Mouse (Mus musculus): ENCODE measurements around the gene Polr3b. TPM values are rescaled to one million over a fixed set of nuclear protein-coding genes. Genes with fewer than 3 reads are reported as not detected.

The Polr3b gene
- total RNA-seq, 2 experiments from 2014 or later, result 34.2 to 63.5 TPM

DNA sequence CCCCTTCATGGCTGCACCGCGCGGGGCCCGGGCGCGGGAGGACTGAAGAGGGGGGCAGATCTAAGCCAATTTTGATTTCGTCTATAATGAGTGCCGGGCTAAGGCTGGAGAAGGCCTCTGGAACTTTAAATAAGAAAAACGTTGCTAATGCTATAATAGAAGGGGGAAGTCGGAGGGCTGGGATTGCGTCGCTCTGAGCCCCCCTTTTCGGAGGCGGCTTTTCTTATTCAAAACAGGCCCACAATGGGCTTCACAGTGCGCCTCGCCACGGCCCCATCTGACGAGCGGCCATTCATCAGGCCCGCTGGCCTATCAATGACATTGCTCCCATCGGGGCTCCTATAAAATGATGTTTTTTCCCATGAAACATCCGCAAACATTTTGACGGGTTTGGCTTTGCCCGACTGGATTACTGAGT lies 133.7 kb downstream of the Polr3b start, which contains the start of gene Rfx4:
Gene Rfx4, plus strand, starts transcription at position 277 of the 418 bp plus-strand sequence.
- no peak for ATAC-seq (replicated peaks; ENCODE audit: low FRiP score, low TSS enrichment, poor library complexity, severe bottlenecking)

DNA sequence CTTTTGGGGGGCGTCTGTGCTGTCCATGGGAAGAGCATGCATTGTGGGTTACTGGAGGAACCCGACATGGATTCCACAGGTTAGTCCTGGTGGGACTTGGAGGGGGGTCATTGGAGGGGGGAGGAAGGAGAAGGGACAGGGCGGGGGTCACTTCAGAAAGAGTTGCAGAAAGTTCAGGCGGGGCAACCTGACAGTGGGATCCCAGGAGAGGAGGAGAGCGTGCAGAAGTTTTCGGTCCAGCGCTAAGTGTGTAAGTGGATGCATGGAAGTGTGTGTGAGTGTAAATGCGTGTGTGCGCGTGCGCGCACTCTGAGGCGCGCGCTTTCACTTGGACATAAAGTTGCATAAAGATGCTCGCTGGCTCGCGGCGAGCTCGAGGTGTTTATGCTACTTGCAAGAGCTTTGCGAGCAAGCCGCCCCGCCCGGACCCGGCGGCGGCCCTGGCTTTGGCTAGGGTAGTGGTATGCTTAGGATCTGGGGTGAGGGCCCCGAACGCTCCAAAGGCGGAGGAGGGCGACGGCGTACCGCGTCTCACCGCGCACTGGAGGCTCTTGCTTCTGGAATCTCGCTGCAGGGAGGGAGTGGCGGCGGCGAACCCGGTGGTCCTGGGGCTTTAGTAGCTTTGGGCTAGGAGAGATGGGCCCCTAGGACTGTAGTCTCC lies 134.5 kb downstream of the Polr3b start:
- no peak for ATAC-seq (replicated peaks; ENCODE audit: low FRiP score, low TSS enrichment, poor library complexity, severe bottlenecking)

DNA sequence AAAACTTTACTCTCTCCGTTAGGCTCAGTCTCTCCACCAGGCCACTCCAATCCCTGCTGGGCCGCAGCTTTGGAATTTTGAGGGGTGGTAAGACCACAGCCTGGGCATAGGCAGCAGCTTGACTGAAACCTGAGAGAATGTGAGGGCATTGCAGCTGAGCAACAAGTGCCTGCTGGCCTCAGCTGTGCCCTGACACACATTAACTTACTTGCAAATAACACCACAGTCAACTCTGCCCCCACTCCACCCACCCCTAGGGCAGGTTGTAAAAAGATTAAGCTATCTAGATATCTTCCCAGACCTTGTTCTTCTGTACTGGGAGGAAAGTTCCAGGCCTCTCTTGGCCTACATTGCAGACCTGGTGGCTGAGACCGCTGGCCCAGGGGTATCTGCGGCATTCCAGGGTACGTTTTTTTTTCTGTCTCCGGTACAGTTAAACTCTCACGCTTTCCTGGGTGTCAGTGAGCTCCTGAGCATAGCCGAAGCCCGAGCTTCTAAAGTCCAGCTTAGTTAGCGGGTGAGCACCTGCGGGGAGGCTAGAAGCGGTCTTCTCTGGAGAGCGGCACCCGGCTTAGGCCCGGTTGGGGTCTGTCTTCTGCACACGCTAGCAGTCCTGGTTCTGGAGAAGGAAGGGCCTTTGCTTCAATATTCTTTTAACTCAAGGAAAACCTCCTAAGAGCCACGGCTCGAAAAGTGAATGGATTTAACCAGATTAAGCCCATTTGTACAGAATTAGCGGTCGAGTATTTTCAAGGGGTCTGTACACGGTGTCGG lies 135.5 kb downstream of the Polr3b start:
- no peak for ATAC-seq (replicated peaks; ENCODE audit: low FRiP score, low TSS enrichment, poor library complexity, severe bottlenecking)

DNA sequence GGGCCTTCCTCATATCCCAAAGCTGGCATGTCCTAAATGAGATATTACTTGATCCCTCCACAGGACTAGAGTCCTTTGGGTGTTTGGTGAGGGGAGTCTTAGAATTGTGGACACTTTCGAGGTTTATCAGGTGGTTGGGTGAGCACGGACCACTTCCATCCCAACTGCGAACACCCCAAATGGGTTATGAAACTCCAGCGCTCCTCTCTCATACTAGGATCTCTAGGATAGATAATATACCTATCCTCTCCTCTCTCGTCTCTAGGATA lies 136.0 kb downstream of the Polr3b start:
- no peak for ATAC-seq (replicated peaks; ENCODE audit: low FRiP score, low TSS enrichment, poor library complexity, severe bottlenecking)

DNA sequence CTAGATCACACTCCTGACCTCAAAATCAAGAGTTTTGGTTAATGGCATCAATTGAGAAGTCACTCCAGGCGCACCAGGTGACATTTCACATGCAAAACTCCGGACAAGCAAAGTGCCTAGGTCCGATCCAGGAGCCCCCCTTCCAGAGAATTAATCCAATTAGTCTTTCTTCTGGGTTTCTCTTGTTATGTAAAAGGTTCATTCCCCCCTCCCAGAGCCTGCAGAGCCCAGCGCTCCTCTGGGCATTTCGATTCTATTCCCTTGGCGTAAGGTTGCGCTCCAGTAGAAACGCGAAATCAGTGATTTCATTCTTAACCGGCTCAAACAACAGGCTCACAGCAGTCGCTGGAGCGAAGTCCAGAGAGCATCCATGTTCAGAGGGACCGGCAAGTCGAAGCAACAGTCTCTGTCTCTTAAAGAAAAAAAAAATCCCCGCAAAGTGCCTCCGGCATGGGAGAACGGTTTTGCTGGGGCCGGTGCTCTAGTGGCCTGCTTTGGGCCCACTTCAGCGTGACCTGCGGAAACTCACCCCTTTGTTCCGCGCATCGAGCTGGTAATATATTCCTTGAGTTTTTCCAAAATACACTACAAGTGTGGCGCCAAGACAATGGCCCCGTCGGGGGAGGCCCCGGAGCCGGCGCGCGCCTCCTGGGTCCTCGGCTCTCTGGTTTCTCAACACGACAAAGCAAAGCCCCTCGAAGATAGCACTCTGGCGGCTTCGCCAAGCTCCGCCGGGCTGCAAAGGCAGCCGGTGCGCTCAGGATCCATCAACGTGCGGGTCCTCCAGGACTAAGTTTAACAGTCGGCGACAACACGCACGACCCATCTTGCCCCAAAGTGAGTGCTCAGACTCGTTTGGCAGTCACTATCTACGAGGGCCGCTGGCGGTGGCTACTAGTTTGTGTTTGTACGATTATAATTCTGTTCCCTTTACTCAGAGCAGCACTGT lies 136.7 kb downstream of the Polr3b start:
- ATAC-seq (replicated peaks; ENCODE audit: low FRiP score, low TSS enrichment, poor library complexity, severe bottlenecking), result no peak

DNA sequence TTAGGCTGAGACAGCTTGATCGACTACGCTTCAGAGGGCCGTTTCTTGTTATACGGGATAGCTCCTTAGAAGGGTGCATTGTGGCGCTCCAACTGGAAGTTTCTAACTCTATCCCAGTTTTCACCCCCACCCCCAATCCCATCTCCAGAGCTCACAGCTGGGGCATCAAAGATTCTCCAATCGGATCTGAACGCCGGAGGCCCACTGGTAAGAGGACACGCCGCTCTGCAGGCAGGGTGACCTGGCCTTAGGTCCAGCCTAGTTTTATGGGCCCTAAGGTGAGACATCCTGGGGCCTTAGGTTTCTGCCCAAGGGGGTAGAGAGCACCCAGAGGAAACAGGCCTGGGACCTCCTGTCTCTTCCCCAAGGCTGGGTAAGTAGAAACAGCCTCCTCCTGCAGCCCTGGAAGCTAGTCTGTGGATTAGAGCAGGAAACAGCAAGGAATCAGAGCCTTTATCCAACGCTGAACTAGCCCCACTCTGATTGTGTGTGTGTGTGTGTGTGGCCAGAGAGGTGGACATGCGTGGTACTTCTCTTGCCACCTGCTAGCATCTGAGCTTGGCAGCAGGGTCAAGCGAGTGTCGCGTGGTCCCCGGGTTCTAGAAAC lies 137.5 kb downstream of the Polr3b start:
- no peak for ATAC-seq (replicated peaks; ENCODE audit: low FRiP score, low TSS enrichment, poor library complexity, severe bottlenecking)

DNA sequence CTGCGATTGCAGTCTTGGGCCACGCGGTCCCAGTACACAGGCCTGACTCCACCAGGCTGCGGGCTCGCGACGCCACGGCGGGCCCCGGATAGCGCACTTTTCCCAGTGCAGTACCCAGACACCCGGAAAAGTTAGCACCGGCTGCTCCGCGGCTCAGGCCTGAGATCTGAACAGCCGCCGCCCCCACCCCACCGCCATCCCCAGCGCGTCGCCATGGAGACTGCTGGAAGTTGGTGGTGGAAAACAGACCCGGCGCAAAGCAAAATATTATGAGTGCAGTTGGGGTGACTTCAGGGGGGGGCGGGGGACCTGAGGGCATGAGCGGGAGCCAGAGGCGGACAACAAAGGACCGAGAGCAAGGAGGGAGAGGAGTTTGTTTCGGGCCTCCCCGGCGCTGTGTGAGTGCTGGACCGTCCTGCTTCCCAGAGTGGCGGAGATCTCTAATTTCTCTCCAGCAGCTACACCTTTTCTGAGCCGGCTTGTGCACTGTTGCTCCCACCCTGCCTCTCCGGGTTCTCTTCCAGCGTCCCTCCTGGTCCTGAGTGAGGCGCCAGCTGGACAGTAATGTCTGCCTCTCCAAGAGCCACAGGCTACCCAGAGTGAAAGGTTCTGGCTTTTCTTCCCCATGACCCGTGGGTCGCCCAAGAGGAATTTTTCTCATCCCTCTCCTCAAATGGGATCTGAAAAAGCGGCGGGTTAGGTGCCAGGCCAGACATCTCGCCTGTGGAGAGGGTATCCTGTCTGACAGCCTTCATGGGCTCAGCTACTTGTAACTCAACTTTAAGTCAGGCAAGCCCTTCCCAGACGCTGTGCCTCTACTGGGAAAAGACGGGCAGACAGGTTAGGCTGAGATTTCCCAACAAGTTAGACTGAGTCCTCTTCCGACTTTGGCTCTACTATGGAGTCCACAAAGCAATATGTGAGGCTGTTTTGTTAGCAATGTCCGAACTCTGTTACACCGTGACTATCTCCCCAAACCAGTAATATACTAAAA lies 138.3 kb downstream of the Polr3b start:
- ATAC-seq (replicated peaks; ENCODE audit: low FRiP score, low TSS enrichment, poor library complexity, severe bottlenecking), result no peak

DNA sequence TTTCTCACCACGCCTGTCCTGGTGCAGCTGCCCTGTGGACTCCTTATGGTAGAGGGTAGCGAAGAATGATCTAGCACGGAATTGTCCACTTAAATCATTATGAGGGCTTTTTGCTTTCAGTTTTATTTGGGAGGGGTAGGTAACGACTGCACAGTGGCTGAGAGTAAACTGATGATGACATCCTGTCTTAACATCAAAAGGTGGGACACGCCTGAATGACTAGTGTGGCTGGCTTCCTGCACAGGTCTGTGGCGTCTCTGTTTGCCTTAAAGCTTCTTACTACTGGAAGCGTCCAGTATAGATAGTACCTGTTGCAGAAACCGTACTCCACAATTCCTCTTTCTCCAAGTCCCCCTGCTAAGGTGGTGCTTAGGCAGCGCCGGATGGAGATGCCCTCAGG lies 146.7 kb downstream of the Polr3b start:
- ATAC-seq (replicated peaks; ENCODE audit: low FRiP score, low TSS enrichment, poor library complexity, severe bottlenecking), result no peak

DNA sequence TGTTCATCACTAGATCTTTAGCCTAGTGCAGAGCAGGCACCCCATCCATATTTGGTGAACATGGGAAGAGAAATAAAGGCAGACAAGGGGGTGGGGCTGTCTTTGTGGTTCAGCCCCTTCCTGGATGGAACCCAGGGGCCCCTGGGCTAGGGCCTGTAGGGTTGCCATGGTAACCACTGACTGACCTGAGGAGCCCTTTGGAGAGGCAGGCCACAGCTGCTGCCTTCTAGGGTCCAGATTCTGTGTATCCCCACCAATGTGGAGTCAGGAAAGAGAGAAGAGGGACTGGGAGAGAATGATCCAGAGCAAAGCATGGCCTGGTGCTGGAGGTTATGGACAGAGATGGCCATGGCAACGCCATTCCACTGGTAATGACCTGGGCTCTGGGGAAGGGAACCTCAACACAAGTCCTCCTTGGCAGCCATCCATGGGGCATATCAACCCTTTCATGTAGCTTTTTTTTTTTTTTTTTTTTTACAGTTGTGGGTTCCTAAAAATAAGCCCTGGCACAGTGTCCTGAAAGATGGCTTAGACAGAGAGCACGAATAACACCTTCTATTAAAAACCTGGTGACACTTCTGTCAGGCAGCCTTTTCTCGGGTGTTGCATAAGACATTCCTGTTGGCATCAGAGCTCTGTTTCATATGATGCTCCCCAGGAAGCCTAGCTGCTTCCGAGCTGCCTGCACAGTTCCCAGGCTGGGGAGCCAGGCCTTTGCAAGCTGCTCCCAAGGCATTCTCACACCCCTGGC lies 150.5 kb downstream of the Polr3b start:
- no peak for ATAC-seq (replicated peaks; ENCODE audit: low FRiP score, low TSS enrichment, poor library complexity, severe bottlenecking)

DNA sequence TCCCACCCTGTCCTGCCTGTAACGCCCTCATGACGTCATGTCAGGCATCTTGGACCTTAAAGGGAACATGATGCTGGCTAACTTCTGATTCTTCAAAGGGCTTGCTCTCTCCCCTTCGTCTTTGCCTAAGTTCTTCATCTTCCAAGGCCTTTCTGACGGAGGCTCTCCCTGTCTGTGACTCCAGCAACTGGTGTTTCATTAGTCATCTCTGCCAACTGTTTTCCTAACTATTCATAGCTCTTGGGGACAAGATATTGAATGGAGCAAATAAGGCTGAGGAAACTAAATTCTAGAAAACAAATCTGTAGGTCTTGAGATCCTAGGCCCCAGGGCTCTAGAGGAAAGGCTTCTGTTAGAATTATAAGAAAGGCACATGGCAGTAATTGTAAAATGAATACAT lies 151.8 kb downstream of the Polr3b start:
- no peak for ATAC-seq (replicated peaks; ENCODE audit: low FRiP score, low TSS enrichment, poor library complexity, severe bottlenecking)

DNA sequence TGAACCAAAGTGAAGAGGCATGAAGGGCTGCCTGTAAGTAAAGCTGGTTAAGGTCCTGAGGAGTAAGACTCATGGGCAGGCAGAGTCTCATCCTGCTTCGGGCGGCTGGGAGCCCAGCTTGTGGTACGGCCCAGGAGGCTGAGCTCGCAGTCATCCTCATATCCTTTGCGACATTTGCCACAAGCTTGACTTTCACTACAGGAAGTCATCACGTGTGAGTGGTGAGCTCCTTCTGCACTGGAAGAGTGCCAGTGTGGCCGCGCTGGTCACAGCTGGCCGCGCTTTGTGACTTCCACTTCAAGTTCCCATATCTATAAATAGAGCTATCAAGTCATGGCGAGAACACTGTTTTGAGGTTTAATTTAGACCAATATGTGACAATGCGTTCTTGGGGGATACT lies 152.5 kb downstream of the Polr3b start:
- peak; percentile 32; the same call in 1 of the 2 replicates for ATAC-seq (replicated peaks; ENCODE audit: low FRiP score, low TSS enrichment, poor library complexity, severe bottlenecking)

Other genes with a start within 250 kb of the Polr3b start
- 3.2 and 4.0 TPM in 2 replicates for gene Nuak1, start 181.7 kb upstream of the Polr3b start, total RNA-seq (2014; fragmentation: Nextera tagmentation)
- gene Nuak1, start 181.7 kb upstream of the Polr3b start, total RNA-seq (2017), result 0.61 and 1.1 TPM in 2 replicates
- gene Ckap4, start 88.2 kb upstream of the Polr3b start, total RNA-seq (2014; fragmentation: Nextera tagmentation), result 0.44 and 6.0 TPM in 2 replicates
- gene Ckap4, start 88.2 kb upstream of the Polr3b start, total RNA-seq (2017), result 1.4 and 3.0 TPM in 2 replicates
- gene Tcp11l2, start 45.7 kb upstream of the Polr3b start, total RNA-seq (2014; fragmentation: Nextera tagmentation), result 7.1 and 10.1 TPM in 2 replicates
- 10.4 and 13.7 TPM in 2 replicates for gene Tcp11l2, start 45.7 kb upstream of the Polr3b start, total RNA-seq (2017)
- not detected in 2 replicates for gene Rfx4, start 133.8 kb downstream of the Polr3b start, total RNA-seq (2014; fragmentation: Nextera tagmentation)
- gene Rfx4, start 133.8 kb downstream of the Polr3b start, total RNA-seq (2017), result not detected in 2 replicates

Data from megakaryocyte-erythroid progenitor cell, adult 5-6 weeks (primary cell).